Mouse (Mus musculus) erythroblast, embryonic 14.5 days (primary cell): ENCODE measurements around the gene Slc16a6. TPM values are rescaled to one million over a fixed set of nuclear protein-coding genes. Genes with fewer than 3 reads are reported as not detected.

Source experiments
- H3K27me3 ChIP-seq: 2 replicates; pipeline ENCODE4 v1.6.1; 2012; ENCODE audit warnings: inconsistent platforms; ENCODE audit not compliant: control insufficient read depth
- H3K36me3 ChIP-seq: 2 replicates; pipeline ENCODE4 v1.6.1; 2012; ENCODE audit warnings: mild to moderate bottlenecking, inconsistent platforms; ENCODE audit not compliant: control insufficient read depth
- H3K4me1 ChIP-seq: 2 replicates; pipeline ENCODE4 v1.6.1; 2012; ENCODE audit warnings: inconsistent platforms; ENCODE audit not compliant: control insufficient read depth
- H3K4me3 ChIP-seq: replicated peaks from 2 replicates; pipeline ENCODE3; 2012; ENCODE audit warnings: moderate library complexity, mild to moderate bottlenecking, inconsistent platforms
- H3K9me3 ChIP-seq: 2 replicates; pipeline ENCODE4 v1.6.1; 2012; ENCODE audit warnings: low read length, inconsistent platforms, mixed read lengths; ENCODE audit not compliant: control insufficient read depth
- GATA1 ChIP-seq: IDR thresholded peaks from 2 replicates; pipeline ENCODE4 v1.6.1; 2012; ENCODE audit warnings: low read length, inconsistent platforms, mixed read lengths
- TAL1 ChIP-seq: IDR thresholded peaks from 3 replicates; pipeline ENCODE4 v1.6.1; 2012; ENCODE audit warnings: low read length, inconsistent platforms, mixed read lengths
- polyA plus RNA-seq: library from polyadenylated mRNA; stranded (reverse); fragments of >175 nt; gene quantifications from 2 replicates; pipeline ENCODE4 v1.2.3, GENCODE M21; 2012

Slc16a6 gene
- polyA plus RNA-seq = 4.7 and 5.3 TPM in 2 replicates

DNA sequence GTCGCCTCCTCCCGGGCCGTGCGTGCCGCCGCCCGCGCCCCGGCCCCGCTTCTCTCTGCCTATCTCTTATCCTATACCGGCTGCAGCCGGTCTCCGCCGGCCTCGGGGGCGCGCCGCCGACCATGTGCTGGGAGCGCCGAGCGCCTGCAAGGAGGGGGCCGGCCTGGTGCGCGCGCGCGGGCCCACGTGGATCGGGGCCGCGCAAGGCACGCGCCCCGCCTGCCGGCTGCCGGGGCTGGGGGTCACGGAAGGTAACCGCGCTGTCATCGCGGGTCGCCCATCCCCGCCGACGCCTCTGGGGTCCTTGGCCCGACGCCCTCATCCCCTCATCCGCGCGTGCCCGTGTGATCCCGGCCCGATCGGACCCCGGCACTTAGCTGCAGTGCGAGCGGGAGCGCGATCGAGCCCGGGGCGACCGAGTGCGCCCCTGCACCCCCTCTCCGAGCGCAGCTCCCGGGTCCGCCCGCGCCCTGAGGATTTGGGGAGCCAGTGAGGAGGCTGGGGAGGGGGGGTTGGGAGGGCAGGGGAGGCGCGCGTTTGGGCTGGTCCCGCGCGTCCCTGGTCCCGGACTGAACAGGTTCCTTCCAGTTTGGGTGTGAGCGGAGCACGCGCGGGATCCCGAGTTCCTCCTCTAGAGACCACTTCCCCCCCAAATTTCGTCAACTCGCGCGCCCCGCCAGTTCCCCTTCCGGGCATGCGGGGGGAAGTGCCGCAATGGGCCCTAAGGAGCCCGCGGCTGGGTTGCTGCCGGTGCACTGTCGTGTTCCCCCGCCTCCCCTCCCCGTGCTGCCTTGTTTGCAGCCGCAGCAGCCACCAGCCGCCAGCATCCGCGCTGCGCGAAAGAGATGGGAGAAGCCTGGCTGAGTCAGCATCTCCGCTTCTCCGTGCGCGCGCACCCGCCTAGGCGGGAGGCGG lies at the start of gene Slc16a6, which contains the start of gene Arsg:
Gene Slc16a6, minus strand, starts transcription at position 428 of the 915 bp plus-strand sequence.
Gene Arsg, plus strand, starts transcription at position 204 of the 915 bp plus-strand sequence.
- Histone ChIP-seq H3K4me1 (peaks cover 76% of the 10 kb centered on the region), H3K9me3 (no peaks in the 10 kb centered on the region), H3K36me3 (peaks cover 32% of the 10 kb centered on the region), H3K27me3 (no peaks in the 10 kb centered on the region), H3K4me3 (peak within 1 kb of the TSS; percentile 100)
- no peak for TF ChIP-seq TAL1

DNA sequence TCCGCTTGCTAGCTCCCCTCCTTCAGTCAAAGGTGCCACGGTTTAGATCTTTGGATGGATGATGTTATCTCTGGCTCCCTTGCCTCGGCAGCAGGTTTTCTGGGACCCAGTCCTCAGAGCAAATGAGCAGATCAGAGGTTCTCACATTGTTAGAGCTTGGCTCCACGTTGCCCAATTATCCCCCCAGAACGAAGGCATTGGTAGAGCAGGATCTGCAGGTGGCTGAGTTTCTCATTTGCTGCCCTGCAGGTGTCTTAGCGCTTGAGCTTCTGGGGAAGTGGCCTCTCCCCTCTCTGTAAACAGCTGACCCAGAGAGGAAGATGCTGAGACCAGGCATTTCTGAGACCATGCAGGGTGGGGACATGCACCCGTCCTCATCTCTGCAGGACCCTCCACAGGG lies 47.6 kb upstream of the Slc16a6 start:
- H3K36me3 ChIP-seq = no peaks in the 10 kb centered on the region
- TF ChIP-seq TAL1 = no peak
- no peak for TF ChIP-seq GATA1
- peaks cover 49% of the 10 kb centered on the region for H3K4me1 ChIP-seq
- no peaks in the 10 kb centered on the region for H3K9me3 ChIP-seq
- no peak overlapping the region for H3K4me3 ChIP-seq
- peaks cover 6% of the 10 kb centered on the region for H3K27me3 ChIP-seq

DNA sequence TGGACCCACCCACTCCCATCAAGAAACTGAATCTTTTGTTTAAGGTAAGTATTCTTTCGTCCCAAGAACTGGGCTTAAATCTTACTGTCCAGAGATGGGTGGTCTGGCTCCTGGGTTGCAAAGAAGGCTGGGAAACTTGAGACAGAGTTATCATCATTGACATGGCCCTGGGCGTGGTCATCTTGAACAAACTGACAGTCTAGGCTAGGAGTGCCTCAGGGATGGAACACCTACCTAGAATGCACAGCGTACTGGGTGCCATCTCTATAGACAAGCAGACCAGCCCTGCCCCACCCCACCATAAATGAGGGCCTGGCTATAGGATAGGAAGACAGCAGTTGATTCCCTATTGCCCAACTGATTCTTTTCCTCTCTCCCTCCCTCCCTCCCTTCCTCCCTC lies 44.4 kb upstream of the Slc16a6 start:
- H3K27me3 ChIP-seq = peaks cover 6% of the 10 kb centered on the region
- H3K9me3 ChIP-seq = no peaks in the 10 kb centered on the region
- TF ChIP-seq GATA1 = no peak
- no peak for TF ChIP-seq TAL1
- H3K4me1 ChIP-seq = peaks cover 54% of the 10 kb centered on the region
- H3K4me3 ChIP-seq = no peak overlapping the region
- H3K36me3 ChIP-seq = no peaks in the 10 kb centered on the region

DNA sequence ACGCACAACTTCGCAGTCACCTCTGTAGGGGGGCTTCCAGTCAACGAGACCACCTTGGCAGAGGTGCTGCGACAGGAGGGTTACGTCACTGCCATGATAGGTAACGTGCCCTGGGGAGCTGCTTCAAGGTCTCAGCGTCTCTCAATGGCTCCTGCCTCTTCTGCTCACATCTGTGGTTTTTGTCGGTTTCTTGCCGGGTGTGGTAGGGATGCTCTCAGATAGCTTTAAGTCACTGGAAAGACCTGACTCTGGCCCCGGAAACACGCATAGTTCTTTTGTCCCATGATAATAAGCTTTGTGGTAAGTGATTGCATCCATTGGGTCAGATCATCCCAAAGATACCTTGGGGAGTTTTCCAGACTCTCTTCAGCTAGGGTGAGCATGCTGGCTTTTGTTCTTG lies 43.9 kb upstream of the Slc16a6 start:
- Histone ChIP-seq H3K9me3 (no peaks in the 10 kb centered on the region), H3K4me3 (no peak overlapping the region), H3K36me3 (no peaks in the 10 kb centered on the region), H3K27me3 (peaks cover 6% of the 10 kb centered on the region), H3K4me1 (peaks cover 54% of the 10 kb centered on the region)
- TF ChIP-seq GATA1 (no peak), TAL1 (no peak)

DNA sequence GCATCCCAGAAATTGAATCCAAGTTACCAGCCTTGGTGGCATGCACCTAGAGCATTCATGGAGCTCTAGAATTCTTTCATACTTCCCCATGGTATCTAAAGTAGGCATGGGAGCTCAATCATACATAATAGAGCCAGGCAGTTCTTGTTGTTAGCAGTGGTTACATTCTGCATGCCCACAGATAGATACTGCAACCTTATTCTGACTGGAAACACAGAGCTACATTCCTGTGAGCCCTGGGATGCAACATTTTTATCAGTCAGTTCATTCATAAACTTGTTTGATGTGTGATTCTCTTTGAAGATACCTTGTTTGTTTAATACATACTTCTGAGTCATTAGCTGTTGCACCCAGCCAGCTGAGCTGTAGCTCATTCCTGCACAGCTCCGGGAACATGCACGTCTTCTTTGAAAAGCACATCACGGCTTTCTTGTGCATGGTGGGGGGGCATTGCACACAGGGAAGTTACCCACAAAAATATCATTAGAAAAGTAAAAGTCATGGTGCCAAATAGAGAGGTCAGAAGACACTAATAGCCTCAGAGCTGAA lies 40.7 kb upstream of the Slc16a6 start:
- no peaks in the 10 kb centered on the region for H3K36me3 ChIP-seq
- peaks cover 34% of the 10 kb centered on the region for H3K4me1 ChIP-seq
- peaks cover 6% of the 10 kb centered on the region for H3K27me3 ChIP-seq
- TF ChIP-seq TAL1 = no peak
- no peak for TF ChIP-seq GATA1
- H3K9me3 ChIP-seq = no peaks in the 10 kb centered on the region
- H3K4me3 ChIP-seq = no peak overlapping the region

DNA sequence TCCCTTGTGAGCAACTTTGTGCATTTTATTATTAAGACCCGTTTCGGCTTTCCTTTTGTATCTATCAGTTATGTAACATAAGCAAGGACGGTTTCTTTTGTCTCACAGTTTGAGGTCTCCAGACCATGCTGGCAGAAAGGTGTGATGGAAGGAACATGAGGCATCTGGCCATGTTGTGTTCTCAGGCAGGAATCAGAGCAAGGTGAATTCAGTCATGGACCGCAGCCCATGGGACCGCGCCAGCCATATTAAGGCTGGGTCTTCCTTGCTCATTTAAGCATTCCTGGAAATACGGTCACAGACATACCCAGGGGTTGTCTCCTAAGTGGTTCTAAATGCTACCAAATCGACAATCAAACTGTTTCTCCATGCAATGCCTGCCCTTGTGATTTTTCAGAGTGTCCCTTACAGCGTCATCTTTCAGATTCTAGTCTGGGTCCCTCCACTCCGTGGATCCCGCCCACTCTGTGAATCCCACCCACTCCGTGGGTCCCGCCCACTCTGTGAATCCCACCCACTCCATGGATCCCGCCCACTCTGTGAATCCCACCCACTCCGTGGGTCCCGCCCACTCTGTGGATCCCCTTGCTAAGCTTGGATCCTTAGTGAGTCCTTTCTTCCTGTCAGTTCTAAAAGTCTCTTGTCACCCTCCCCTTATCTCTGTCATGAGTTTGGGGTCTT lies 39.7 kb upstream of the Slc16a6 start:
- peaks cover 26% of the 10 kb centered on the region for H3K4me1 ChIP-seq
- TF ChIP-seq GATA1 (no peak), TAL1 (no peak)
- H3K27me3 ChIP-seq = peaks cover 6% of the 10 kb centered on the region
- no peaks in the 10 kb centered on the region for H3K36me3 ChIP-seq
- H3K9me3 ChIP-seq = no peaks in the 10 kb centered on the region
- H3K4me3 ChIP-seq = no peak overlapping the region

DNA sequence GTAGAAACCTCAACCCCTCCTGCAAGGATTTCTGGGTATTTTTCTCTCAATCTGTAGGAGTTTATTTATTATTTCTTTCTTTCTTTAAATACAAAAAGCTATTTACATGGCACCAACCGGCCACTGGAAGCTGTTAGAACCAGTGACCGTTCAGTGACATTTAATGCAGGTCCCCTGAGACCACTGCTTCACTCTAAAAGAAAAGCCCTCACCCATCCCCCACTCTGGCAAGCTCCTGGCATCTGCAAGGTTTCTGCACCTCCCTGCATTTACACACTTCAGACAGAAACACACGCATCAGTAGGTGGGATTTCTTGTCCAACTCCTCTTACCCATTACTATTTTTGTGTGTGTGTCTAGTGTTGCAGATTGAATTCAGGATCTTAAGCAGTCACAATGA lies 33.7 kb upstream of the Slc16a6 start:
- peaks cover 11% of the 10 kb centered on the region for H3K4me1 ChIP-seq
- no peaks in the 10 kb centered on the region for H3K9me3 ChIP-seq
- no peaks in the 10 kb centered on the region; the same call in 1 of the 2 replicates for H3K27me3 ChIP-seq
- TF ChIP-seq GATA1 = no peak
- TF ChIP-seq TAL1 = no peak
- H3K36me3 ChIP-seq = no peaks in the 10 kb centered on the region
- H3K4me3 ChIP-seq = no peak overlapping the region

DNA sequence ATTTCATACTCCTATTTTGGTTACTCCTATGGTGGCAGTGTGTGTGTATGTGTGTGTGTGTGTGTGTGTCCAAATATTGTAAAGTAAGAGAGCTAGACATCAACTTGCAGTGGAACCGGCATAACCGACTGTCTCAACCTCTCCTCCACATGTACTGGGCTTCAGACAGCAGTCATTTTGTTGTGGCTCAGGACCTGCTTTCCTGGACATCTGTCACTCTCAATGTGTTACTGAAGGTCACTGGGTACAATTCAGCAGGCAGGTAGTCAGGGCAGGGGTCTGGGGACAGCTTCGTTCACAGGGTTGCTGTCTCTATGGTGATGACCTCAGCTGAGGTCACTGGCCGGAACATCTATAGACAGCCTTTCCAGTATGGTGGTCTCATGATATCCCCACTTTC lies 32.4 kb upstream of the Slc16a6 start:
- TF ChIP-seq GATA1 = no peak
- TF ChIP-seq TAL1 = no peak
- peaks cover 14% of the 10 kb centered on the region for H3K4me1 ChIP-seq
- H3K4me3 ChIP-seq = no peak overlapping the region
- H3K9me3 ChIP-seq = no peaks in the 10 kb centered on the region
- no peaks in the 10 kb centered on the region for H3K36me3 ChIP-seq
- H3K27me3 ChIP-seq = no peaks in the 10 kb centered on the region; the same call in 1 of the 2 replicates

DNA sequence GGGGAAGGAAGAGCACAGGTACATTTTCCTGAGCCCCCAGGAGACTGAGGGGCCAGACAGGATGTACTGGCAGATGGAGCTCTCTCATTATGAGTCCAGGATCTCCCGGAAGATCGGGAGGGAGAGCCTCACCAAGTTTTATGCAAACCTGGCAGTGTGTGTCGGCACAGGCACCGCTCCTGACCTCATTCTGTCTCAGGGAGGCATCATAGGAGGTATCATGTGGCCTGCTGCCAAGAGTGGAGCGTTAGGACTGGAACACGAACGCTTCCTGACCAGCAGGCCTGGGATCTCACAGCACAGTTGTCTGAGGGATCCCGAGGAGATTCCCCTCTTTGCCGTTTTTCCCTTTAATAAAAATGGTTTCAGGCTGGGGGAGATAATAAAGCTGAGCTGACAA lies 31.6 kb upstream of the Slc16a6 start:
- H3K36me3 ChIP-seq = no peaks in the 10 kb centered on the region; the same call in 1 of the 2 replicates
- H3K4me1 ChIP-seq = peaks cover 17% of the 10 kb centered on the region
- no peaks in the 10 kb centered on the region; the same call in 1 of the 2 replicates for H3K27me3 ChIP-seq
- TF ChIP-seq TAL1 (no peak), GATA1 (no peak)
- no peak overlapping the region for H3K4me3 ChIP-seq
- no peaks in the 10 kb centered on the region for H3K9me3 ChIP-seq
